Mouse (Mus musculus) 416B (cell line): ENCODE measurements around the gene Muc3.

ENCODE experiments used
- DNase-seq: peaks from one replicate; pipeline ENCODE4 v3.0.0; 2011; ENCODE audit warnings: low read depth

Gene Muc3

DNA sequence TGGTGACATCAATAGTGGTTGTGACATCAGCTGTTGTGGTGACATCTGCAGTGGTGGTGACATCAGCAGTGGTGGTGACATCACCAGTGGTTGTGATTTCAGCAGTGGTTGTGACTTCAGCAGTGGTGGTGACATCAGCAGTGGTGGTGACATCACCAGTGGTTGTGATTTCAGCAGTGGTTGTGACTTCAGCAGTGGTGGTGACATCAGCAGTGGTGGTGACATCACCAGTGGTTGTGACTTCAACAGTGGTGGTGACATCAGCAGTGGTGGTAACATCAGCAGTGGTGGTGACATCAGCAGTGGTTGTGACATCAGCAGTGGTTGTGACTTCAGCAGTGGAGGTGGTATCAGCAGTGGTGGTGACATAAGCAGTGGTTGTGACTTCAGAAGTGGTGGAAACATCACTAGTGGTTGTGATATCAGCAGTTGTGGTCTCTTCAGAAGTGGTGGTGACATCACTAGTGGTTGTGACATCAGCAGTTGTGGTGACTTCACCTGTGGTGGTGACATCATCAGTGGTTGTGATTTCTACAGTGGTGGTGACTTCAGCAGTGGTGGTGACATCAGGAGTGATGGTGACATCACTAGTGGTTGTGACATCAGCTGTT is at the start of gene Muc3:
TSS of gene Muc3 (minus strand) at position 51 of the 611 bp plus-strand sequence.
- DNase-seq = peak; percentile 16

- no peak for DNase-seq
Measured at GRCm38 (mm10) chr5:137194488-137195120, 45.5 kb upstream of the Muc3 start.

- no peak for DNase-seq
Measured at GRCm38 (mm10) chr5:137193279-137193952, 44.3 kb upstream of the Muc3 start.

- DNase-seq = no peak
Measured at GRCm38 (mm10) chr5:137189326-137189725, 40.2 kb upstream of the Muc3 start.

DNA sequence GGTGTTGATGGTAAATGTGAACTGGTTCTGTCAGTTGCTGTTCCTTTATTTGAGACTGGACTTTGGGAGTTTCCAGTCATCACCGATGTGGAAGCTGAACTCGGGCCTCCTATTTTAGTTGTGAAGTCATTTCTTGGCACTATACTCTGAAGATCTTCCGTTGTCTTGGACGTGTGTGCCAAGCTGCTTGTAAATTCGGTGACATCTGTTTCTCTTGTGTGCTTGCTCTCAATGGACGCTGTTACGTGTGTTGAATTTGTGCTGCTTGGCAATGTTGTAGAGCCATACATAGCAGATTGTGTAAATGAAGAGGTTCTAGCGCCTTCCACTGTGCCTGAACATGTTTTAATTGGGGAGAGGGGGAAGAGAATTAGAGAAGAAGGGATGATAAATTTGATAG is 36.2 kb upstream of the Muc3 start:
- no peak for DNase-seq

DNA sequence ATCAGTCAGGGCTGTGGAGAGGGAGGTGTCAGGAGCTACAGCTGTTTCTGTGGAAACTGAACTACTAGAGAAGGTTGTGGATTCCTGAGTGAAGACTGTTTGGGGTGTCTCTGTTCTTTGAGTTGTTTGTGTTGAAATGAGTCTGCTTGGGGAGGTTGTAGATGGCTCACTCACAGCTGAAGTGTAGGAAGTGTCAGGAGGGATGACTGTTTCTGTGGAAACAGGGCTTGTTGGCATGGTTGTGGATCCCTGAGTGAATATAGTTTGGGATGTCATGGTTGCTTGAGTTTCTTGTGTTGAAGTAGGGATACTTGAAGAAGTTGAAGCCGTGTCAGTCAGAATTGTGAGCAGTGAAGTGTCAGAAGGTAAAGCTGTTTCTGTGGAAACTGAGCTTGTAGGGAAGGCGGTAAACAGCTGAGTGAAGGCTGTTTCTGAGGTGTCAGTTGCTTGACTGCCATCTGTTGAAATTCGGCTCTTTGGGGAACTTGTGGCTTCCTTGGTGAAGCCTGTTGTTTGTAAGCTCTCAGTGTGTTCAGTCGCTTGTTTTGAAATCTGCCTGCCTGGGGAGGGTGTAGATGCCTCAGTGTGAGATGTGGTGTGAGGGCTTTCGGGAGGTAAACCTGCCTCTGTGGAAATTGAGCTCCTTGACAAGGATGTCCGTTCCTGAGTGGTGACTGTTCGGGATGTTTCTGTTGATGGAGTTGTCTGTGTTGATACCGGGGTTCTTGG is 30.7 kb upstream of the Muc3 start:
- peak; percentile 68 for DNase-seq

DNA sequence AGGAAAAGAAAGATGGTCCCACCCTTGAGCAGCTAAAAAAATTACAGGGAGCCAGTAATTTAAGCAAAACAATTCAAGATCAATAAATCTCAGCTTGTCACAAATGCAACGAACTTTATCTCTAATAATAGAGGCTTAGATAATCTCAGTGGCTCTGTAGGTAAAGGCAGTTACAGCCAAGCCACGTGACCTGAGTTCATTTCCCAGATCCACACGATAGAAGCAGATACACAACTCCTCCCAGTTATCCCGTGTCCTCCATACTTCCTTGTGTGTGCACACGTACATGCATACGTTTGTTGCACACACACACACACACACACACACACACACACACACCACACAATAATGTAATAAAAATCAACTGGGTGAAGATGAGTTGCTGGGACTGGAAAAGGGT is 24.8 kb upstream of the Muc3 start:
- no peak for DNase-seq

DNA sequence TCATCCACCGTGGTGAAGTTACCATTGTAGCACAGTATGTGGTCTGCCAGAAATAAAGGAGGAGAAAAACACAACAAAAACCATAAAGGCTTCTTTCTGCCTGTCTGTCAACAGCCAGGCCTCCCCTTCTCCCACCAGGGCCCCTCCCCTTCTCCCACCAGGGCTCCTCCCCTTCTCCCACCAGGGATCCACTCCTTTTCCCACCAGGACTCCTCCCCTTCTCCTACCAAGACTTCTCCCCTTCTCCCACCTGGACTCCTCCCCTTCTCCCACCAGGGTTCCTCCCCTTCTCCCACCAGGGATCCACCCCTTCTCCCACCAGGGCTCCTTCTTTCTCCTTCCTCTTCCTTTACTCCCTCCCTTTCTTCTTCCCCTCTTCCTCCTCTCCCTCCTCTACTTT is 23.5 kb upstream of the Muc3 start:
- no peak for DNase-seq

DNA sequence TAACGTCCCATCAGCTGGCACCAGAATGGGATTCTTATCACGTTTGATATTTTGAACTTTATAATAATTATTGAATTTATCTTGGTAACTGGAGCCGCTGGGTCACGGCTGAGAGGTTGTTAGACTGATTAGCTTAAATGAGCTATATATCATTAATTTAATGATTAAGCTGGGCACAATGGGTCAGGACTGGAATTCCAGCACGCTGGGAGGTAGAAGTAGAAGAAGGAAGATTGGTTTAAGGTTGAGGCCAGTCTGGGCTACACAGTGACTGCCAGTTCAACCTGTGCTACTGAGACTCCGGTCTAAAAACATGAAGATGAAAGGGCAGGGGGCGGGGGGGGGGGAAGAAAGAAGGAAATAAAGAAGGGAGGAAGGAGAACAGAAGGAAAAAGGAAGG is 22.4 kb upstream of the Muc3 start:
- DNase-seq = no peak

GRCm38 (mm10) chr5:137170836-137171380 is 21.8 kb upstream of the Muc3 start:
- no peak for DNase-seq

DNA sequence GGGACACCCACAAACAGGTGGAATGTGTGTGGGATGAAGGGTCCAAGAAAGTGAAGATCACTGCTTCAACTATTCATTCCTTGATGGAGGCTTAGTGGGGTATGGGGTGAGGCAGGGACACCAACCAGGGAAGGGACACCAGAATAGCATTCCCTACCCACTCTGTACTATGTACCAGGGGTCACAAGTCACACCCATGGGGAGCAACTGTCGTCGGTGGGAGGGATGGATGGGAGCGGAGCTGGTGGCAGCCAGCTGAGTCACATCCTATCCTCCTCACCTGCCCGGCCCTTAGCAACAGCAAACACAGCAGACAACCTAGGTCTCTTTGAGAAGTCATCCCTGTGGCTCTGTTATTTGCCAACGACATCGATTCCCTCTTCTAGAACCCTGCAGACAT is 18.4 kb upstream of the Muc3 start:
- DNase-seq = no peak

- no peak for DNase-seq
Measured at GRCm38 (mm10) chr5:137166012-137166411, 16.9 kb upstream of the Muc3 start.

GRCm38 (mm10) chr5:137161853-137162252 is 12.7 kb upstream of the Muc3 start:
- DNase-seq = no peak

- DNase-seq = peak; percentile 83
Measured at GRCm38 (mm10) chr5:137159461-137159860, 10.3 kb upstream of the Muc3 start.

- DNase-seq = no peak
Measured at GRCm38 (mm10) chr5:137153289-137153688, 4.2 kb upstream of the Muc3 start.

- peak; percentile 51 for DNase-seq
Measured at GRCm38 (mm10) chr5:137152623-137153022, 3.5 kb upstream of the Muc3 start.

GRCm38 (mm10) chr5:137140836-137141235 is 8.3 kb downstream of the Muc3 start:
- DNase-seq = no peak

GRCm38 (mm10) chr5:137138977-137139376 is 10.1 kb downstream of the Muc3 start:
- DNase-seq = peak; percentile 52

GRCm38 (mm10) chr5:137134959-137135358 is 14.2 kb downstream of the Muc3 start:
- no peak for DNase-seq

GRCm38 (mm10) chr5:137131490-137131889 is 17.6 kb downstream of the Muc3 start:
- DNase-seq = peak; percentile 81

GRCm38 (mm10) chr5:137129281-137129680 is 19.8 kb downstream of the Muc3 start:
- no peak for DNase-seq

GRCm38 (mm10) chr5:137123516-137123915 is 25.6 kb downstream of the Muc3 start:
- DNase-seq = no peak
